Mouse (Mus musculus) midbrain, embryonic 16.5 days (tissue): ENCODE data around the gene Timm13. TPM values are rescaled to one million over a fixed set of nuclear protein-coding genes. Genes with fewer than 3 reads are reported as not detected.
A peak's percentile ranks its signal among the peaks of the same experiment; 100 is the strongest.

Source experiments
- ATAC-seq: fragments of 200-750 bp; cut with Nextera tagmentation; 2 replicates; pipeline ENCODE4 v1.8.0; 2017; ENCODE audit warnings: moderate TSS enrichment
- H3K27ac ChIP-seq: fragments of 300-500 bp; sonication (generic); 2 replicates; pipeline ENCODE4 v1.5.1; 2014; ENCODE audit warnings: mild to moderate bottlenecking, low read length, mixed read lengths
- H3K27me3 ChIP-seq: fragments of 300-500 bp; sonication (generic); 2 replicates; pipeline ENCODE4 v1.6.1; 2014; ENCODE audit warnings: low read depth, low read length, mixed read lengths; ENCODE audit not compliant: control insufficient read depth, insufficient read depth
- H3K36me3 ChIP-seq: fragments of 300-500 bp; sonication (generic); 2 replicates; pipeline ENCODE4 v1.6.1; 2014; ENCODE audit warnings: mild to moderate bottlenecking, low read length, moderate library complexity, mixed read lengths; ENCODE audit not compliant: control insufficient read depth, insufficient read depth
- H3K4me1 ChIP-seq: fragments of 300-500 bp; sonication (generic); 2 replicates; pipeline ENCODE4 v1.6.1; 2014; ENCODE audit warnings: mild to moderate bottlenecking, low read length, mixed read lengths; ENCODE audit not compliant: control insufficient read depth, insufficient read depth
- H3K4me2 ChIP-seq: fragments of 300-500 bp; sonication (generic); 2 replicates; pipeline ENCODE4 v1.6.1; 2014; ENCODE audit warnings: mild to moderate bottlenecking, low read length, mixed read lengths
- H3K4me3 ChIP-seq: fragments of 300-500 bp; sonication (generic); 2 replicates; pipeline ENCODE4 v1.5.1; 2014; ENCODE audit warnings: low read depth, mild to moderate bottlenecking, low read length, moderate library complexity, mixed read lengths
- H3K9ac ChIP-seq: fragments of 300-500 bp; sonication (generic); 2 replicates; pipeline ENCODE4 v1.6.1; 2014; ENCODE audit warnings: low read depth, low read length, mixed read lengths
- H3K9me3 ChIP-seq: fragments of 300-500 bp; sonication (generic); replicated peaks from 2 replicates; pipeline ENCODE4 v1.6.1; 2014; ENCODE audit warnings: mild to moderate bottlenecking, low read length, mixed read lengths; ENCODE audit not compliant: control insufficient read depth, poor library complexity, severe bottlenecking
- WGBS: fragments of 180-500 bp; shearing (Covaris S2); extraction: QIAGEN DNeasy Blood & Tissue Kit; methylation state at CpG from one replicate; pipeline ENCODE4 v1.1.7; 2014; 5-methylcytosine and 5-hydroxymethylcytosine counted together
- polyA plus RNA-seq: library from polyadenylated mRNA; unstranded; fragments of >200 nt; fragmentation: Nextera tagmentation; extraction: Ambion mirVana; gene quantifications from 2 replicates; pipeline ENCODE4 v1.2.1, GENCODE M21; 2015

Timm13 gene
- polyA plus RNA-seq, 1 experiment from 2014 or later = 316 TPM

- Histone ChIP-seq H3K27ac (no peak overlapping the region), H3K4me2 (peak overlapping the region; percentile 46), H3K9ac (no peak overlapping the region), H3K36me3 (no peaks in the 10 kb centered on the region), H3K4me1 (peaks cover 32% of the 10 kb centered on the region), H3K4me3 (peak overlapping the region; percentile 8; the same call in 1 of the 2 replicates), H3K27me3 (peaks cover 42% of the 10 kb centered on the region), H3K9me3 (no peaks in the 10 kb centered on the region)
- WGBS = 2% methylated on average over 17 of the region's 17 CpGs
- ATAC-seq = no peak
Observed at GRCm38 (mm10) chr10:80935698-80936097, 34.9 kb upstream of the Timm13 start.

- peaks cover 35% of the 10 kb centered on the region for H3K4me1 ChIP-seq
- WGBS = 5% methylated on average over 3 of the region's 3 CpGs
- no peak for ATAC-seq
- no peaks in the 10 kb centered on the region for H3K36me3 ChIP-seq
- H3K27me3 ChIP-seq = peaks cover 44% of the 10 kb centered on the region
- H3K4me2 ChIP-seq = no peak overlapping the region
- no peak overlapping the region for H3K4me3 ChIP-seq
- no peaks in the 10 kb centered on the region for H3K9me3 ChIP-seq
- H3K27ac ChIP-seq = no peak overlapping the region
- H3K9ac ChIP-seq = no peak overlapping the region
Observed at GRCm38 (mm10) chr10:80935241-80935640, 34.5 kb upstream of the Timm13 start.

DNA sequence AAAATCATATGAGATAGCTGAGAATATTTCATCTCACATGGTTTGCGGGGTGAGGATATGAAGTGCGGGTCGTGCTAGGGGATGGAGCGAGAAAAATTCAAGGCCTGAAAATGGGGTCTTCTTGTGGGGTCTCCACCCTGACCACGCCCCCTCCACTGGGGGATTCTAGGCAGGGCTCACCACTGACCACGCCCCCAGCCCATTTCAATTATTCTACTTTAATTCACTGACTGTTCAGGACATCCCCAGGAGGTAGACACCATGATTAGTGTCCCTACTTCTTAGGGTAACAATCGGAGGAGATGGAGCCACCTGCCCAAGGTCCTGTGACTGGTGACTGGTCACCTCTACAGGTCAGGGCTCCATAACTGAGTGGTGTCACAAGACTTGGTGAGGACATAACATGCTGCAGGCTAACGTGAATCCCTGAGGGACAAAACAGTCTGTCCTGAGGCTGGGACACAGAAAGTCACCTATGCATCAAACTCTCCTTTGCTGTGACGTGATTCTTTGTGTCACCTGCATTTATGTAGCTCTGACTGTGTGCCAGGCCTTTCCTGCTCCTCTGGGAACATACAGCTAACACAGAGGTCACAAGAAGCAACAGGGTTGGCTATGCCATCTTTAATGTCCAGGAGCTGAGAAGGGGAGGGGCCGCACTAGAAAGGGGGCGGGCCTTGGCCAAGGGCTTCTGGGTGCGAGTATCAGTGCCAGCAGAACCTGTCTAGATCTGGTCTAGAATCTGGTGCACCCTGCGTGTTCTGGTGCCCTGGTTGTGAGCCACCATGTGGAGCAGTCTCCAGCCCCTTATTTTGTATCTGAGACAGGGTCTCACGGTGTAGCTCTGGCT, 33.6 kb upstream of the Timm13 start:
- 37% methylated on average over 14 of the region's 14 CpGs for WGBS
- Histone ChIP-seq H3K36me3 (no peaks in the 10 kb centered on the region), H3K27me3 (peaks cover 44% of the 10 kb centered on the region), H3K27ac (no peak overlapping the region), H3K9me3 (no peaks in the 10 kb centered on the region), H3K4me1 (peaks cover 33% of the 10 kb centered on the region), H3K9ac (no peak overlapping the region), H3K4me3 (no peak overlapping the region), H3K4me2 (no peak overlapping the region)
- no peak for ATAC-seq

DNA sequence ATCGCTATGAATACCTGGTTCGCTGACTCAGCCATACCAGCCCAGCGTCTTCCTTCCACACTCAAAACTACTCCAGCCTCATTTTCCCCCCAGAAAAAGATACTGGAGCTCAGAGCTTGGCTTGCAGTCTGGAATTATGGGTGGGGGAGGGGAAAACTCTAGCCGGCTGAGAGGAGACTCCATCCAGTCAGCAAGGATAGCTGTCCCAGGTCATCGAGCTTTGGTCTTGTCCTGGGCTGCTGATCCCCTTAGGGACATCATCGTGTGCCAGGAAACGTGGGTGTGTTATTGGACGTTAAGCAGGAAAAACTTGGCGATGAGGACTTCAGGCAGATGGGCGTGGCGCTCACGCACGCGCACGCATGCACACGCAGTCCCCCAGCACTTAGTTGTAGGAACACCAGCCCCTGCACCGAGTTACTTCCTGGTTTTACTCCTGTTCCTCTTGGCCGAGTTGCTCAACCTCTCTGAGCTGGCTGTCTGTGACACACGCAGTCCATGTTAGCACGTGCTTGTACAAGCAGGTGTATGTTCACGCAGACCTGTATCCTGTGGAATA, 32.7 kb upstream of the Timm13 start:
- H3K4me1 ChIP-seq = peaks cover 36% of the 10 kb centered on the region
- H3K9me3 ChIP-seq = no peaks in the 10 kb centered on the region
- H3K4me2 ChIP-seq = peak overlapping the region; percentile 32; the same call in 1 of the 2 replicates
- H3K36me3 ChIP-seq = no peaks in the 10 kb centered on the region
- no peak overlapping the region for H3K9ac ChIP-seq
- 3% methylated on average over 21 of the region's 21 CpGs for WGBS
- no peak for ATAC-seq
- H3K27ac ChIP-seq = no peak overlapping the region
- peaks cover 44% of the 10 kb centered on the region for H3K27me3 ChIP-seq
- no peak overlapping the region for H3K4me3 ChIP-seq

- 2% methylated on average over 17 of the region's 17 CpGs for WGBS
- Histone ChIP-seq H3K36me3 (no peaks in the 10 kb centered on the region), H3K27me3 (peaks cover 44% of the 10 kb centered on the region), H3K27ac (no peak overlapping the region), H3K4me1 (peaks cover 36% of the 10 kb centered on the region), H3K9me3 (no peaks in the 10 kb centered on the region), H3K4me2 (peak overlapping the region; percentile 18), H3K4me3 (no peak overlapping the region), H3K9ac (no peak overlapping the region)
- ATAC-seq = no peak
Observed at GRCm38 (mm10) chr10:80932700-80933420, 32.1 kb upstream of the Timm13 start.

GRCm38 (mm10) chr10:80932206-80932605, 31.4 kb upstream of the Timm13 start:
- under 1% methylated on average over 20 of the region's 20 CpGs for WGBS
- no peaks in the 10 kb centered on the region for H3K36me3 ChIP-seq
- H3K4me1 ChIP-seq = peaks cover 36% of the 10 kb centered on the region
- peaks cover 43% of the 10 kb centered on the region for H3K27me3 ChIP-seq
- ATAC-seq = no peak
- H3K27ac ChIP-seq = no peak overlapping the region
- H3K9ac ChIP-seq = no peak overlapping the region
- no peak overlapping the region for H3K4me3 ChIP-seq
- H3K9me3 ChIP-seq = no peaks in the 10 kb centered on the region
- H3K4me2 ChIP-seq = peak overlapping the region; percentile 18

GRCm38 (mm10) chr10:80931695-80932094, 30.9 kb upstream of the Timm13 start:
- Histone ChIP-seq H3K4me2 (peak overlapping the region; percentile 6; the same call in 1 of the 2 replicates), H3K9me3 (no peaks in the 10 kb centered on the region), H3K36me3 (no peaks in the 10 kb centered on the region), H3K4me1 (peaks cover 36% of the 10 kb centered on the region), H3K4me3 (no peak overlapping the region), H3K27me3 (peaks cover 38% of the 10 kb centered on the region), H3K9ac (no peak overlapping the region), H3K27ac (no peak overlapping the region)
- no peak for ATAC-seq
- WGBS = under 1% methylated on average over 26 of the region's 26 CpGs

GRCm38 (mm10) chr10:80931153-80931671, 30.4 kb upstream of the Timm13 start:
- ATAC-seq = no peak
- H3K27me3 ChIP-seq = peaks cover 38% of the 10 kb centered on the region
- H3K9ac ChIP-seq = no peak overlapping the region
- no peaks in the 10 kb centered on the region for H3K9me3 ChIP-seq
- no peak overlapping the region for H3K27ac ChIP-seq
- peak overlapping the region; percentile 32 for H3K4me3 ChIP-seq
- 2% methylated on average over 13 of the region's 14 CpGs for WGBS
- H3K36me3 ChIP-seq = no peaks in the 10 kb centered on the region
- H3K4me2 ChIP-seq = peak overlapping the region; percentile 93
- peaks cover 36% of the 10 kb centered on the region for H3K4me1 ChIP-seq
